Mouse (Mus musculus) heart, adult 2 months (tissue): ENCODE measurements around the gene Slc30a3. TPM values are rescaled to one million over a fixed set of nuclear protein-coding genes. Genes with fewer than 3 reads are reported as not detected.

Experiments used
- DNase-seq, 2 experiments: peaks; one replicate each; pipeline ENCODE4 v3.0.0; 2021
- H3K27ac ChIP-seq: fragments of 200-600 bp; 2 replicates; pipeline ENCODE4 v1.8.1; 2022
- H3K27me3 ChIP-seq: fragments of 200-500 bp; 2 replicates; pipeline ENCODE4 v1.6.1; 2012; ENCODE audit warnings: mild to moderate bottlenecking, low read length, inconsistent platforms, mixed read lengths; ENCODE audit not compliant: control insufficient read depth, insufficient read depth
- H3K36me3 ChIP-seq: fragments of 200-500 bp; 2 replicates; pipeline ENCODE4 v1.6.1; 2012; ENCODE audit warnings: low read length, inconsistent platforms; ENCODE audit not compliant: control insufficient read depth, insufficient read depth
- H3K4me1 ChIP-seq: fragments of 200-500 bp; 2 replicates; pipeline ENCODE4 v1.6.1; 2011; ENCODE audit warnings: low read length; ENCODE audit not compliant: control insufficient read depth, insufficient read depth
- H3K4me3 ChIP-seq: fragments of 200-600 bp; 2 replicates; pipeline ENCODE4 v1.8.1; 2022
- H3K79me2 ChIP-seq: fragments of 200-500 bp; replicated peaks from 2 replicates; pipeline ENCODE4 v1.6.1; 2012; ENCODE audit warnings: mild to moderate bottlenecking, inconsistent platforms, low read length, moderate library complexity, mixed read lengths; ENCODE audit not compliant: control insufficient read depth, insufficient read depth
- H3K9ac ChIP-seq: fragments of 200-500 bp; 2 replicates; pipeline ENCODE4 v1.6.1; 2012; ENCODE audit warnings: low read depth, mild to moderate bottlenecking, control low read depth, inconsistent platforms, low read length, mixed read lengths
- CTCF ChIP-seq: fragments of 200-600 bp; IDR thresholded peaks from 2 replicates; pipeline ENCODE4 v1.8.1; 2022; ENCODE audit warnings: antibody characterized with exemption, mild to moderate bottlenecking, moderate library complexity
- EP300 ChIP-seq: fragments of 200-500 bp; IDR thresholded peaks from 2 replicates; pipeline ENCODE4 v1.6.1; 2011; ENCODE audit warnings: low read depth, low read length, control low read depth; ENCODE audit not compliant: insufficient read depth
- POLR2A ChIP-seq: fragments of 200-500 bp; IDR thresholded peaks from 2 replicates; pipeline ENCODE4 v1.6.1; 2011; ENCODE audit warnings: mild to moderate bottlenecking, low read depth, low read length, control low read depth; ENCODE audit not compliant: insufficient read depth
- WGBS: fragments of 180-500 bp; shearing (Covaris S2); methylation state at CpG from one replicate; pipeline ENCODE4 v1.1.7; 2018; 5-methylcytosine and 5-hydroxymethylcytosine counted together
- intact Hi-C: fragments of 180-260 bp; cut with DNase I; formaldehyde crosslinking; loops from one replicate; pipeline ENCODE4 v1.15.1; 2025
- polyA plus RNA-seq: library from polyadenylated mRNA; depleted of rRNA; stranded (reverse); fragments of >200 nt; gene quantifications from 2 replicates; pipeline ENCODE4 v1.2.3, GENCODE M21; 2012
- total RNA-seq, 2 experiments: library from RNA; stranded (reverse); gene quantifications; 2 replicates each; pipeline ENCODE4 v1.2.3; 2021

Gene Slc30a3
- total and polyA plus RNA-seq, 3 experiments: 0.29 to 0.47 TPM; not detected in 1

- intact Hi-C loops: no loop called here
- TF ChIP-seq POLR2A (no peak), CTCF (no peak), EP300 (no peak)
- Histone ChIP-seq H3K4me3 (no peak within 1 kb of the TSS), H3K79me2 (no peaks in the 10 kb centered on the region), H3K27me3 (peaks cover 10% of the 10 kb centered on the region), H3K36me3 (no peaks in the 10 kb centered on the region), H3K9ac (no peak within 1 kb of the TSS), H3K27ac (no peak within 1 kb of the TSS; the same call in 1 of the 2 replicates), H3K4me1 (peaks cover 4% of the 10 kb centered on the region; the same call in 1 of the 2 replicates)
- no peak for DNase-seq
- WGBS: 3% methylated on average over 52 of the region's 52 CpGs
Observed at GRCm38 (mm10) chr5:31138241-31138967, 30.4 kb upstream of the Slc30a3 start, which contains the start of gene Ucn. Gene Ucn (minus strand): TSS chr5:31138829.

GRCm38 (mm10) chr5:31137658-31138057, 29.6 kb upstream of the Slc30a3 start:
- Histone ChIP-seq H3K79me2 (no peaks in the 10 kb centered on the region), H3K4me3 (no peak overlapping the region), H3K27me3 (peaks cover 10% of the 10 kb centered on the region), H3K27ac (no peak overlapping the region), H3K9ac (no peak overlapping the region), H3K4me1 (peaks cover 4% of the 10 kb centered on the region; the same call in 1 of the 2 replicates), H3K36me3 (no peaks in the 10 kb centered on the region)
- WGBS: 10% methylated on average over 13 of the region's 13 CpGs
- intact Hi-C loops: no loop called here
- no peak for TF ChIP-seq POLR2A
- TF ChIP-seq EP300: no peak
- TF ChIP-seq CTCF: no peak
- DNase-seq: no peak

DNA sequence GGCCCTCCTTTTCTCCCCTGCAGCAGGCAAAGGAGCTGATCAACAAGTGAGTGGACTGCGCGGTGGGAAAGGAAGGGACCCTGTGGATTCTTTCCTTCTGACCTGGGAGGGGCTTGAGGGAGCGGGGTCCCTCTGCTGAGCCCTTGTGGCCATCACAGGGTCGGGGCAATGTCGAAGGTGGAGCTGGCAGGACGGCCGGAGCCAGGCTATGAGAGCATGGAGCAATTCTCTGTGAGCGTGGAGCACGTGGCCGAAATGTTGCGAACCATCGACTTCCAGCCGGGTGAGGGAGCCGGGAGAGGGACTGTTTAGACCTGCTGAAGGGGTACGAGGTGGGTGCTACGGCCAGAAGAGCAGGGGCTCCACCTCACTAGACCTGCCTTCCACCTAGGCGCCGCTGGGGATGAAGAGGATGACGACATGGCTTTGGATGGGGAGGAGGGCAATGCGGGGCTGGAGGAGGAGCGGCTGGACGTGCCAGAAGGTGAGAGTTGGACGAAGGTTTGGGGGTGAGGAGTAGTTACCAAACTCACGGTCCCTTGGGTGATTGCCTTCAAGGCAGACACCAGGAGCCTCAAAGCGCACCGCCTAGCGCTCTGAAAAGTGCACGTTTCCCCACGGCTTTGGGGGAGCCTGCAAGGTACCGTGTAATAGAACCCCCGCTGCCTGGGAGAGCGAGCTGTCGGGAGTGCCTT, 28.8 kb upstream of the Slc30a3 start:
- H3K79me2 ChIP-seq: no peaks in the 10 kb centered on the region
- no peak for TF ChIP-seq CTCF
- TF ChIP-seq POLR2A: no peak
- no peak overlapping the region for H3K9ac ChIP-seq
- intact Hi-C loops: no loop called here
- H3K36me3 ChIP-seq: no peaks in the 10 kb centered on the region
- DNase-seq: no peak
- H3K4me1 ChIP-seq: peaks cover 4% of the 10 kb centered on the region; the same call in 1 of the 2 replicates
- no peak overlapping the region for H3K27ac ChIP-seq
- WGBS: 16% methylated on average over 33 of the region's 33 CpGs
- peaks cover 10% of the 10 kb centered on the region for H3K27me3 ChIP-seq
- H3K4me3 ChIP-seq: no peak overlapping the region

GRCm38 (mm10) chr5:31126050-31126449, 18.0 kb upstream of the Slc30a3 start:
- Histone ChIP-seq H3K27me3 (no peaks in the 10 kb centered on the region), H3K27ac (no peak overlapping the region), H3K36me3 (no peaks in the 10 kb centered on the region; the same call in 1 of the 2 replicates), H3K4me1 (no peaks in the 10 kb centered on the region), H3K79me2 (0 out of 2 replicates have a peak, but pooled peaks cover 2% of the 10 kb centered on the region), H3K9ac (no peak overlapping the region), H3K4me3 (no peak overlapping the region)
- no peak for TF ChIP-seq POLR2A
- peak; percentile 25; the same call in 1 of the 2 replicates for TF ChIP-seq CTCF
- intact Hi-C loops: no loop called here
- 40% methylated on average over 5 of the region's 5 CpGs for WGBS
- no peak for DNase-seq

DNA sequence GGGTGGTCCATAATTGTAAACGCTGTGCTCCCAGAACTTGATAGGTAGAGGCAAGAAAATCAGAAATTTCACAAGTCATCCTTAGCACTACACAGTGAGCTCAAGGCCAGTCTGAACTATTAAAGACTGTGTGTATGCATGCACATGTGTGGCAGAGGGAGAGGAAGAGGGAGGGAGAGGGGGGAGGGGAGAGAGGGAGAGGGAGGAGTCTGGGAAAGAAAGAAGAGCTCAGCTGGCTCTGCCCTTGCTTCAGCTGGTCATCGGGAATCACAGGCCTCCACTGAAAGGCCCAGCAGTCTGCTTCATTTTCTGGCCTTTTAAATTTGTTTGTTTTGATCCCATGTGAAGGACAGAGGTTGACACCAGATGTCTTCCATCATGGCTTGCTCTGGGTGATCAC, 15.4 kb upstream of the Slc30a3 start:
- Histone ChIP-seq H3K36me3 (no peaks in the 10 kb centered on the region; the same call in 1 of the 2 replicates), H3K4me3 (no peak overlapping the region), H3K4me1 (no peaks in the 10 kb centered on the region), H3K27me3 (no peaks in the 10 kb centered on the region), H3K27ac (no peak overlapping the region), H3K9ac (no peak overlapping the region), H3K79me2 (0 out of 2 replicates have a peak, but pooled peaks cover 2% of the 10 kb centered on the region)
- intact Hi-C loops: no loop called here
- 41% methylated on average over 2 of the region's 2 CpGs for WGBS
- no peak for DNase-seq
- TF ChIP-seq EP300: no peak
- TF ChIP-seq CTCF: no peak
- no peak for TF ChIP-seq POLR2A

- Histone ChIP-seq H3K4me1 (no peaks in the 10 kb centered on the region), H3K4me3 (no peak overlapping the region), H3K27me3 (no peaks in the 10 kb centered on the region), H3K36me3 (no peaks in the 10 kb centered on the region; the same call in 1 of the 2 replicates), H3K9ac (no peak overlapping the region), H3K27ac (no peak overlapping the region), H3K79me2 (0 out of 2 replicates have a peak, but pooled peaks cover 2% of the 10 kb centered on the region)
- intact Hi-C loops: no loop called here
- 63% methylated on average over 8 of the region's 8 CpGs for WGBS
- no peak for DNase-seq
- no peak for TF ChIP-seq EP300
- TF ChIP-seq CTCF: no peak
- no peak for TF ChIP-seq POLR2A
Observed at GRCm38 (mm10) chr5:31121111-31121510, 13.1 kb upstream of the Slc30a3 start.
